Mouse (Mus musculus) midbrain, embryonic 13.5 days (tissue): ENCODE measurements around the gene Gm5485. TPM values are rescaled to one million over a fixed set of nuclear protein-coding genes. Genes with fewer than 3 reads are reported as not detected.

Experiments
- ATAC-seq: fragments of 200-750 bp; cut with Nextera tagmentation; 2 replicates; pipeline ENCODE4 v1.8.0; 2017; ENCODE audit warnings: mild to moderate bottlenecking, moderate TSS enrichment, moderate library complexity
- H3K27ac ChIP-seq: fragments of 300-500 bp; sonication (generic); 2 replicates; pipeline ENCODE4 v1.5.1; 2015; ENCODE audit warnings: inconsistent platforms, mild to moderate bottlenecking, moderate library complexity
- H3K27me3 ChIP-seq: fragments of 300-500 bp; sonication (generic); 2 replicates; pipeline ENCODE4 v1.6.1; 2015; ENCODE audit warnings: mild to moderate bottlenecking, inconsistent platforms
- H3K36me3 ChIP-seq: fragments of 300-500 bp; sonication (generic); 2 replicates; pipeline ENCODE4 v1.6.1; 2015; ENCODE audit warnings: mild to moderate bottlenecking, inconsistent platforms
- H3K4me1 ChIP-seq: fragments of 300-500 bp; sonication (generic); replicated peaks from 2 replicates; pipeline ENCODE4 v1.6.1; 2015; ENCODE audit warnings: inconsistent platforms
- H3K4me2 ChIP-seq: fragments of 300-500 bp; sonication (generic); replicated peaks from 2 replicates; pipeline ENCODE4 v1.6.1; 2015; ENCODE audit warnings: moderate library complexity, mild to moderate bottlenecking, inconsistent platforms
- H3K4me3 ChIP-seq: fragments of 300-500 bp; sonication (generic); replicated peaks from 2 replicates; pipeline ENCODE4 v1.5.1; 2015; ENCODE audit warnings: mild to moderate bottlenecking, inconsistent platforms
- H3K9ac ChIP-seq: fragments of 300-500 bp; sonication (generic); replicated peaks from 2 replicates; pipeline ENCODE4 v1.6.1; 2015; ENCODE audit warnings: mild to moderate bottlenecking, inconsistent platforms
- H3K9me3 ChIP-seq: fragments of 300-500 bp; sonication (generic); 2 replicates; pipeline ENCODE4 v1.6.1; 2016; ENCODE audit warnings: mild to moderate bottlenecking, inconsistent platforms
- WGBS: fragments of 180-500 bp; shearing (Covaris S2); methylation state at CpG from one replicate; pipeline ENCODE4 v1.1.7; 2015; 5-methylcytosine and 5-hydroxymethylcytosine counted together
- polyA plus RNA-seq: library from polyadenylated mRNA; unstranded; fragments of >200 nt; fragmentation: Nextera tagmentation; extraction: Ambion mirVana; gene quantifications from 2 replicates; pipeline ENCODE4 v1.2.1, GENCODE M21; 2015

Gene Gm5485
- polyA plus RNA-seq, 1 experiment from 2014 or later: not detected

GRCm38 (mm10) chr16:48360887-48361286, 51.3 kb downstream of the Gm5485 start:
- H3K4me3 ChIP-seq: no peak overlapping the region
- 90% methylated on average over 12 of the region's 12 CpGs for WGBS
- no peak overlapping the region for H3K27ac ChIP-seq
- H3K4me2 ChIP-seq: no peak overlapping the region
- H3K9ac ChIP-seq: no peak overlapping the region
- no peaks in the 10 kb centered on the region for H3K36me3 ChIP-seq
- no peaks in the 10 kb centered on the region for H3K27me3 ChIP-seq
- H3K4me1 ChIP-seq: no peaks in the 10 kb centered on the region
- no peak for ATAC-seq
- H3K9me3 ChIP-seq: peaks cover 3% of the 10 kb centered on the region; the same call in 1 of the 2 replicates

- Histone ChIP-seq H3K27me3 (no peaks in the 10 kb centered on the region), H3K9me3 (peaks cover 3% of the 10 kb centered on the region; the same call in 1 of the 2 replicates), H3K9ac (no peak overlapping the region), H3K4me1 (no peaks in the 10 kb centered on the region), H3K36me3 (no peaks in the 10 kb centered on the region), H3K4me3 (no peak overlapping the region), H3K27ac (no peak overlapping the region), H3K4me2 (no peak overlapping the region)
- WGBS: 92% methylated on average over 1 of the region's 1 CpGs
- ATAC-seq: no peak
Observed at GRCm38 (mm10) chr16:48356417-48356816, 55.8 kb downstream of the Gm5485 start.

GRCm38 (mm10) chr16:48355716-48356115, 56.5 kb downstream of the Gm5485 start:
- no peak overlapping the region for H3K4me3 ChIP-seq
- 83% methylated on average over 5 of the region's 5 CpGs for WGBS

More at GRCm38 (mm10) chr16:48355716-48356115, 56.5 kb downstream of the Gm5485 start:
- ATAC-seq: no peak
- peaks cover 3% of the 10 kb centered on the region; the same call in 1 of the 2 replicates for H3K9me3 ChIP-seq
- H3K9ac ChIP-seq: no peak overlapping the region
- no peak overlapping the region for H3K4me2 ChIP-seq
- no peaks in the 10 kb centered on the region for H3K27me3 ChIP-seq
- no peak overlapping the region for H3K27ac ChIP-seq
- no peaks in the 10 kb centered on the region for H3K4me1 ChIP-seq
- H3K36me3 ChIP-seq: no peaks in the 10 kb centered on the region

Other genes starting within 250 kb of the Gm5485 start
- not detected in 2 replicates for gene Dppa4, start 128.7 kb downstream of the Gm5485 start, polyA plus RNA-seq
- not detected in 2 replicates for gene Dppa2, start 108.5 kb downstream of the Gm5485 start, polyA plus RNA-seq
- gene Morc1, start 18.8 kb upstream of the Gm5485 start, polyA plus RNA-seq: not detected in 2 replicates